Mouse (Mus musculus) liver, embryonic 16.5 days (tissue): Measurements from ENCODE around the gene Eomes. TPM values are rescaled to one million over a fixed set of nuclear protein-coding genes. Genes with fewer than 3 reads are reported as not detected.

Source experiments
- ATAC-seq: fragments of 200-750 bp; cut with Nextera tagmentation; 2 replicates; pipeline ENCODE4 v1.8.0; 2017; ENCODE audit warnings: low read depth, mild to moderate bottlenecking, moderate number of reproducible peaks, moderate library complexity
- H3K27ac ChIP-seq: fragments of 300-500 bp; sonication (generic); 2 replicates; pipeline ENCODE4 v1.5.1; 2014; ENCODE audit warnings: mild to moderate bottlenecking, low read length
- H3K27me3 ChIP-seq: fragments of 300-500 bp; sonication (generic); 2 replicates; pipeline ENCODE4 v1.6.1; 2014; ENCODE audit warnings: low read depth, low read length, mixed read lengths; ENCODE audit not compliant: control insufficient read depth, insufficient read depth
- H3K36me3 ChIP-seq: fragments of 300-500 bp; sonication (generic); 2 replicates; pipeline ENCODE4 v1.6.1; 2014; ENCODE audit warnings: mild to moderate bottlenecking; ENCODE audit not compliant: control insufficient read depth, insufficient read depth
- H3K4me1 ChIP-seq: fragments of 300-500 bp; sonication (generic); 2 replicates; pipeline ENCODE4 v1.6.1; 2014; ENCODE audit warnings: low read depth, low read length, mixed read lengths; ENCODE audit not compliant: control insufficient read depth
- H3K4me2 ChIP-seq: fragments of 300-500 bp; sonication (generic); 2 replicates; pipeline ENCODE4 v1.6.1; 2014; ENCODE audit warnings: low read depth, low read length, mixed read lengths
- H3K4me3 ChIP-seq: fragments of 300-500 bp; sonication (generic); 2 replicates; pipeline ENCODE4 v1.5.1; 2014; ENCODE audit warnings: low read depth, mild to moderate bottlenecking, low read length
- H3K9ac ChIP-seq: fragments of 300-500 bp; sonication (generic); 2 replicates; pipeline ENCODE4 v1.6.1; 2014; ENCODE audit warnings: low read depth, low read length
- H3K9me3 ChIP-seq: fragments of 300-500 bp; sonication (generic); replicated peaks from 2 replicates; pipeline ENCODE4 v1.6.1; 2016; ENCODE audit warnings: low read length; ENCODE audit not compliant: control insufficient read depth
- WGBS: fragments of 180-500 bp; shearing (Covaris S2); extraction: QIAGEN DNeasy Blood & Tissue Kit; methylation state at CpG from one replicate; pipeline ENCODE4 v1.1.7; 2014; ENCODE audit not compliant: insufficient replicate concordance; 5-methylcytosine and 5-hydroxymethylcytosine counted together
- polyA plus RNA-seq: library from polyadenylated mRNA; unstranded; fragments of >200 nt; fragmentation: Nextera tagmentation; extraction: Ambion mirVana; gene quantifications from 2 replicates; pipeline ENCODE4 v1.2.1, GENCODE M21; 2015

Eomes gene
- polyA plus RNA-seq: 0.06 TPM in 1 of 2 replicates, not detected in the other

DNA sequence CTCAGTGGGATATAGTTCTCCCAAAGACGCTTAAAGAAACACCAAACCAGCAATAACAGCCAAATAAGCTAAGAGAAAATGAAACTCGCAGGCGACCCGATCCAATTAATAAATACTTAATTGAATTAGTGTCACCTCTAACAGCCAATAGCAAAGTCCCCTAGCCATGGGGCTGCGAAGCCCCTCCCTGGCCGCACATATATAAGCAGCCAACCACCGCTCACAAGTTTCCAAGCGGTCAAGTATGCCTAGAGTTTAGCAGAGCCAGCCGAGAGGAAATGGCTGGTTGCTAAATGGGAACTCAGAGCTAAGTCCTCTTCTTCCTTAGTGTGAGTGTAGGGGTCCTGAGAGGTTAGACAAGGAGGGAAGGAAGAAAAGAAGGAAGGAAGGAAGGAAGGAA is at the start of gene Eomes:
Gene Eomes, plus strand, starts transcription at position 252 of the 400 bp plus-strand sequence.
- no peaks in the 10 kb centered on the region for H3K36me3 ChIP-seq

DNA sequence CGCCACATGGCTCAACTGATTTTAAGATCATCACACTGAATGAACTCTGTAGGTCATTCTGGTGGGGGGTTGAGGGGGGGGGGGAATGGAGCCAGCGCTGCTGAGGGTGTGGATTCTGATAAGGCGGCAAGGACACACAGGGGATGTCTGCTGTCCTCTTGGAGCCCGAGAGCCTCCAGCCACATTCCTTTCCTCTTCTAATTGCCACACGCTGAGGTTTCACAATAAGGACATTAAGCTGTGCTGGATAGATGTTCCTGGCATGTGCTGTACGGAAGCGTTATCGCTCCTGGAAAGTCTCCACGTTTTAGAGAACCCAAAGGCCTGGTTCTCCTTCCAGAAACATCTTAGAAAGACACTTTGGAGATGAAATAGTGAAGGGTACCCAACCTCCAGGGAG is 33.2 kb upstream of the Eomes start:
- no peak for ATAC-seq
- no peak overlapping the region for H3K9ac ChIP-seq
- H3K4me1 ChIP-seq: no peaks in the 10 kb centered on the region
- H3K9me3 ChIP-seq: no peaks in the 10 kb centered on the region
- WGBS: 44% methylated on average over 9 of the region's 9 CpGs
- H3K4me3 ChIP-seq: no peak overlapping the region
- H3K27ac ChIP-seq: no peak overlapping the region
- no peaks in the 10 kb centered on the region for H3K36me3 ChIP-seq
- H3K27me3 ChIP-seq: no peaks in the 10 kb centered on the region
- H3K4me2 ChIP-seq: no peak overlapping the region

More for the DNA sequence above, at the start of gene Eomes:
- peaks cover 78% of the 10 kb centered on the region for H3K27me3 ChIP-seq
- H3K9me3 ChIP-seq: no peaks in the 10 kb centered on the region
- H3K4me2 ChIP-seq: peak within 1 kb of the TSS; percentile 56
- H3K9ac ChIP-seq: no peak within 1 kb of the TSS
- 1% methylated on average over 9 of the region's 9 CpGs for WGBS
- no peaks in the 10 kb centered on the region; the same call in none of the 2 replicates for H3K4me1 ChIP-seq
- ATAC-seq: no peak
- peak within 1 kb of the TSS; percentile 43 for H3K4me3 ChIP-seq
- no peak within 1 kb of the TSS for H3K27ac ChIP-seq

- no peaks in the 10 kb centered on the region for H3K9me3 ChIP-seq
- H3K4me3 ChIP-seq: no peak overlapping the region
- no peaks in the 10 kb centered on the region for H3K36me3 ChIP-seq
- H3K4me2 ChIP-seq: no peak overlapping the region
- ATAC-seq: no peak
- no peaks in the 10 kb centered on the region for H3K4me1 ChIP-seq
- H3K27me3 ChIP-seq: no peaks in the 10 kb centered on the region
- H3K9ac ChIP-seq: no peak overlapping the region
- no peak overlapping the region for H3K27ac ChIP-seq
- WGBS: 63% methylated on average over 8 of the region's 8 CpGs
Measured at GRCm38 (mm10) chr9:118449336-118449735, 28.7 kb upstream of the Eomes start.

DNA sequence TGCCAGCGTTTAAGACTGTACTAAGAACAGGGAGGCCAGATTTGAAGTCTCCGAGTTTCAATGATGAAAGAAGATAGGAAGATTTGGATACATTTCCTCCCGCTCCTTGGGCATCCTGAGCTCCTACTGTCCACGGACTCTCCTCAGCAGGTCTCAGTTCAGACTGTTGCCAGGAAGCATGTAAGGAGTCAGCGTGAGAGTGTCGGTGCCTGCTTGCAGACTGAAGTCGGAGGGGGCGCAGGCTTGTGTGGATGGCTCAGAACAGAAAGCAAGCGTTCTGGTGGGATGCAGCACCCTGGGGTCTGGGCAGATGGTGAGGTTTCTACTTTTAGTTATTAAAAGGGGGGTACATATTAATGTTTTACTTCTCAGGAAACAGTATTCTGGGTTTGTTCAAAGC is 24.6 kb upstream of the Eomes start:
- no peaks in the 10 kb centered on the region for H3K9me3 ChIP-seq
- H3K9ac ChIP-seq: no peak overlapping the region
- no peak overlapping the region for H3K27ac ChIP-seq
- no peak for ATAC-seq
- no peaks in the 10 kb centered on the region for H3K4me1 ChIP-seq
- H3K4me3 ChIP-seq: peak overlapping the region; percentile 23; the same call in 1 of the 2 replicates
- no peaks in the 10 kb centered on the region; the same call in 1 of the 2 replicates for H3K27me3 ChIP-seq
- no peaks in the 10 kb centered on the region for H3K36me3 ChIP-seq
- no peak overlapping the region for H3K4me2 ChIP-seq
- 44% methylated on average over 9 of the region's 9 CpGs for WGBS

GRCm38 (mm10) chr9:118455188-118455845 is 22.7 kb upstream of the Eomes start:
- no peak for ATAC-seq
- WGBS: 59% methylated on average over 9 of the region's 9 CpGs
- Histone ChIP-seq H3K9ac (no peak overlapping the region), H3K36me3 (no peaks in the 10 kb centered on the region), H3K4me3 (no peak overlapping the region), H3K27ac (no peak overlapping the region), H3K4me1 (no peaks in the 10 kb centered on the region), H3K9me3 (no peaks in the 10 kb centered on the region), H3K4me2 (no peak overlapping the region), H3K27me3 (no peaks in the 10 kb centered on the region; the same call in 1 of the 2 replicates)

DNA sequence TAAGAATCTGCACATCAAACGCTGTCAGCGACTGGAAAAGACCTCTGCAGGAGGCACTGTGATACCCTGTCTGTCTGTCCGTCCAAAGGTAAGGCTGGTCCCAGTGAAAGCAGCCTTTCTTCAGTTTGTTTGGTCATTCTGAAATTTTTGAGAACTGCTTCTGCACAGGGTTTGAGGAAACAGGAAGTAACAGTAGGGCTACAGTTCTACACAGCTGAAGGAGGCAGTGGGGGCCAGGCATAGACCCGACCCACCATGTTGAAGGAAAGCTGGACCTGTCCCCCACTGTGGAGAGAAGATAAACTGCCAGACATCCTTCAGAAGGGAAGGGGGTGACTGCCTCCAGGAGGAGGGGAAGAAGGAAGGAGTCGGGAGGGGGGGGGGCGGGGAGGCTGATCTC is 21.6 kb upstream of the Eomes start:
- ATAC-seq: no peak
- H3K36me3 ChIP-seq: no peaks in the 10 kb centered on the region
- no peaks in the 10 kb centered on the region; the same call in 1 of the 2 replicates for H3K27me3 ChIP-seq
- H3K9me3 ChIP-seq: no peaks in the 10 kb centered on the region
- H3K27ac ChIP-seq: no peak overlapping the region
- no peak overlapping the region for H3K4me3 ChIP-seq
- H3K4me1 ChIP-seq: no peaks in the 10 kb centered on the region
- WGBS: 16% methylated on average over 5 of the region's 6 CpGs
- H3K4me2 ChIP-seq: no peak overlapping the region
- H3K9ac ChIP-seq: no peak overlapping the region

DNA sequence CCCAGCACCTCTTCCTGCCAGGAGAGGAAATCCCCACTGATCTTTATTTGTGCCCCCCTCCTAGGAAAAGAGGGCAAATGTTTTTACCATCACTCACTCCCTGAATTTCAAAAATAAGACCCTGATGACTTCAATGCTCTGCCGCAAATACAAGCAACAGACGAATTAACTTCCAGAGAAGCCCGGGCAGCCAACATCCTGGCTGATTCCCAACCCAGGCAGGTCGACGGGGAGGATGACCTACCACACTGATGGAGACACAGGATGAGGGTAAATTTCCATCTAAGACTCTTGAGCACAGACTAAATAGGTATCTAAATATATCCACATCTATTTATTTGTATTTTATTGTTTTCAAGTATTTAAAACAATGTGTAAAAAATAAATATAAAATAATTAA is 20.0 kb upstream of the Eomes start:
- no peak overlapping the region for H3K9ac ChIP-seq
- H3K4me1 ChIP-seq: no peaks in the 10 kb centered on the region
- 21% methylated on average over 5 of the region's 5 CpGs for WGBS
- H3K9me3 ChIP-seq: no peaks in the 10 kb centered on the region
- no peaks in the 10 kb centered on the region; the same call in none of the 2 replicates for H3K27me3 ChIP-seq
- H3K27ac ChIP-seq: no peak overlapping the region
- no peak for ATAC-seq
- H3K4me2 ChIP-seq: no peak overlapping the region
- no peaks in the 10 kb centered on the region for H3K36me3 ChIP-seq
- no peak overlapping the region for H3K4me3 ChIP-seq

- WGBS: 64% methylated on average over 1 of the region's 1 CpGs
- H3K27ac ChIP-seq: no peak overlapping the region
- H3K4me1 ChIP-seq: no peaks in the 10 kb centered on the region
- no peaks in the 10 kb centered on the region for H3K9me3 ChIP-seq
- H3K4me3 ChIP-seq: no peak overlapping the region
- H3K27me3 ChIP-seq: peaks cover 12% of the 10 kb centered on the region
- no peak for ATAC-seq
- no peak overlapping the region for H3K4me2 ChIP-seq
- no peak overlapping the region for H3K9ac ChIP-seq
- H3K36me3 ChIP-seq: no peaks in the 10 kb centered on the region
Measured at GRCm38 (mm10) chr9:118464031-118464430, 14.0 kb upstream of the Eomes start.

- Histone ChIP-seq H3K27me3 (peaks cover 28% of the 10 kb centered on the region), H3K9ac (no peak overlapping the region), H3K36me3 (no peaks in the 10 kb centered on the region), H3K27ac (no peak overlapping the region), H3K4me1 (no peaks in the 10 kb centered on the region), H3K4me2 (no peak overlapping the region), H3K4me3 (no peak overlapping the region), H3K9me3 (no peaks in the 10 kb centered on the region)
- 7% methylated on average over 14 of the region's 14 CpGs for WGBS
- no peak for ATAC-seq
Measured at GRCm38 (mm10) chr9:118468301-118468700, 9.7 kb upstream of the Eomes start.
